Mouse (Mus musculus): ENCODE data around the gene Chek1. TPM values are rescaled to one million over a fixed set of nuclear protein-coding genes. Genes with fewer than 3 reads are reported as not detected.

Chek1 gene
- polyA plus RNA-seq (2014; fragmentation: Nextera tagmentation; extraction: Ambion mirVana), result 40.4 and 46.2 TPM in 2 replicates

DNA sequence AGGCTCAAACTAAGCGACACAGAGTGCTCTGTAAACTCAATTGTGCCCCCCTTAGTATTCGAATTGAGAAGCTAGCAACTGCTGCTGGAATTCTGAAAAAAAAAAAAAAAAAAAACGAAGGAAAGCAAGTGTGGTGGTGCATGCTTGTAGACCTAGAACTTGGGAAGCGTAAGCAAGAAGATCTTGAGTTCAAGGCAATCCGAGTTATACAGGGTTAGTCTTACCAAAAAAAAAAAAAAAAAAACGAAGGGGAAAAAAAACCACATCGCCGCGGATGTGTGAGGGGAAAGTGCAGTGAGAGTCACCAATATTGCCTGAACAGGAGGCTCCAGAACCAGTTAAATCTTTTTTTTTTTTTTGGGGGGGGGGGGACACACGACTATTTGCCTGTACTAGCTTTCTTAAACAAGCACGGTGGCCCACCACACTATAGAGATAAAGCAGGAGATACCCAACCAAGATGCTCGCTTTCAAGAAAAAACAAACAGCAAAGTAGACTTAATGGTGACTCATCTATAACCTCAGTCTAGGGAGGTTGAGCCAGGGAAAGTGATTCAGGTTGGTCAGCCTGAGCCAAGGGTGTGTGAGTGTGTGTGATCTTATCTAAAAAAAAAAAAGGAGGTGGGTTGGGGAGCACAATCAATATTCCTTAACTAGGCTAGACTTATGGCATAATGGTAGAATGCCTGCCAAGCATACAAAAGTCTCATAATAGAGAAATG, at the start of gene Chek1:
Gene Chek1 (minus strand): TSS at position 32 of the 722 bp plus-strand sequence.
- H3K4me3 ChIP-seq (ENCODE audit: low read depth, low read length), result peak within 1 kb of the TSS; percentile 41
- 11% methylated on average over 12 of the region's 12 CpGs for WGBS
- peak within 1 kb of the TSS; percentile 50 for H3K9ac ChIP-seq (ENCODE audit: low read depth, low read length)
- no peak for DNase-seq (ENCODE audit: low spot score)
- no peaks in the 10 kb centered on the region for H3K27me3 ChIP-seq (ENCODE audit: control insufficient read depth, insufficient read depth, low read length)
- peak within 1 kb of the TSS; percentile 72 for H3K4me2 ChIP-seq (replicated peaks; ENCODE audit: low read depth, low read length)
- peak within 1 kb of the TSS; percentile 65 for H3K27ac ChIP-seq (ENCODE audit: low read depth, low read length)
- ATAC-seq (ENCODE audit: low FRiP score), result 0 out of 2 replicates have a peak, but pooled peaks have one; percentile 0
- 0 out of 2 replicates have a peak, but pooled peaks cover 2% of the 10 kb centered on the region for H3K4me1 ChIP-seq (replicated peaks; ENCODE audit: control insufficient read depth, insufficient read depth, low read length)
- no peaks in the 10 kb centered on the region for H3K9me3 ChIP-seq (ENCODE audit: control insufficient read depth, low read length)
- no peaks in the 10 kb centered on the region for H3K36me3 ChIP-seq (ENCODE audit: control insufficient read depth, insufficient read depth, low read length)

DNA sequence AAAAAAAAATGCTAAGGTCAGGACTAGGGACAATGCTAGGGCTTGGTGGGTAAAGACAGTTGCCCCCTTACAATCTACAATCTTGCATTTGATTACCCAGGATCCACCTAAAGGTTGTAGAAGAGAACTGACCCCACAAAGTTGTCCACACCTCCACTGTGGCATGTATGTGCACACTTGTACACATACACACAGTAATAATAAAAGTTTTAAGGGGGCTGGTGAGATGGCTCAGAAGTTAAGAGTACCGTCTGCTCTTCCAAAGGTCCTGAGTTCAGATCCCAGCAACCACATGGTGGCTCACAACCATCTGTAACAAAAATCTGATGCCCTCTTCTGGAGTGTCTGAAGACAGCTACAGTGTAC, 42.2 kb upstream of the Chek1 start:
- no peak for DNase-seq (ENCODE audit: low spot score)
- WGBS, result 89% methylated on average over 1 of the region's 1 CpGs
- no peak overlapping the region for H3K4me3 ChIP-seq (ENCODE audit: low read depth, low read length)
- no peaks in the 10 kb centered on the region for H3K27me3 ChIP-seq (ENCODE audit: control insufficient read depth, insufficient read depth, low read length)
- H3K4me1 ChIP-seq (replicated peaks; ENCODE audit: control insufficient read depth, insufficient read depth, low read length), result no peaks in the 10 kb centered on the region; the same call in 1 of the 2 replicates
- no peak for ATAC-seq (ENCODE audit: low FRiP score)
- H3K27ac ChIP-seq (ENCODE audit: low read depth, low read length), result no peak overlapping the region
- H3K9ac ChIP-seq (ENCODE audit: low read depth, low read length), result no peak overlapping the region
- no peak overlapping the region for H3K4me2 ChIP-seq (replicated peaks; ENCODE audit: low read depth, low read length)
- no peaks in the 10 kb centered on the region for H3K36me3 ChIP-seq (ENCODE audit: control insufficient read depth, insufficient read depth, low read length)
- no peaks in the 10 kb centered on the region for H3K9me3 ChIP-seq (ENCODE audit: control insufficient read depth, low read length)

GRCm38 (mm10) chr9:36768156-36769047, 41.5 kb upstream of the Chek1 start:
- peak overlapping the region; percentile 97 for H3K4me3 ChIP-seq (ENCODE audit: low read depth, low read length)
- ATAC-seq (ENCODE audit: low FRiP score) (peak; percentile 20), DNase-seq (ENCODE audit: low spot score) (no peak)
- H3K9ac ChIP-seq (ENCODE audit: low read depth, low read length), result peak overlapping the region; percentile 75
- no peak overlapping the region; the same call in 1 of the 2 replicates for H3K27ac ChIP-seq (ENCODE audit: low read depth, low read length)
- no peaks in the 10 kb centered on the region for H3K36me3 ChIP-seq (ENCODE audit: control insufficient read depth, insufficient read depth, low read length)
- 14% methylated on average over 25 of the region's 25 CpGs for WGBS
- H3K27me3 ChIP-seq (ENCODE audit: control insufficient read depth, insufficient read depth, low read length), result no peaks in the 10 kb centered on the region
- H3K4me1 ChIP-seq (replicated peaks; ENCODE audit: control insufficient read depth, insufficient read depth, low read length), result no peaks in the 10 kb centered on the region; the same call in 1 of the 2 replicates
- peak overlapping the region; percentile 72 for H3K4me2 ChIP-seq (replicated peaks; ENCODE audit: low read depth, low read length)
- H3K9me3 ChIP-seq (ENCODE audit: control insufficient read depth, low read length), result no peaks in the 10 kb centered on the region

GRCm38 (mm10) chr9:36767203-36768143, 40.6 kb upstream of the Chek1 start, which contains the start of gene Stt3a:
Gene Stt3a (minus strand): TSS chr9:36767679.
- H3K4me1 ChIP-seq (replicated peaks; ENCODE audit: control insufficient read depth, insufficient read depth, low read length), result no peaks in the 10 kb centered on the region; the same call in 1 of the 2 replicates
- H3K36me3 ChIP-seq (ENCODE audit: control insufficient read depth, insufficient read depth, low read length), result no peaks in the 10 kb centered on the region
- H3K9ac ChIP-seq (ENCODE audit: low read depth, low read length), result peak within 1 kb of the TSS; percentile 91
- peak within 1 kb of the TSS; percentile 97 for H3K4me3 ChIP-seq (ENCODE audit: low read depth, low read length)
- ATAC-seq (ENCODE audit: low FRiP score) (peak; percentile 100), DNase-seq (ENCODE audit: low spot score) (peak; percentile 98)
- peak within 1 kb of the TSS; percentile 30; the same call in 1 of the 2 replicates for H3K27ac ChIP-seq (ENCODE audit: low read depth, low read length)
- H3K27me3 ChIP-seq (ENCODE audit: control insufficient read depth, insufficient read depth, low read length), result no peaks in the 10 kb centered on the region
- no peaks in the 10 kb centered on the region for H3K9me3 ChIP-seq (ENCODE audit: control insufficient read depth, low read length)
- peak within 1 kb of the TSS; percentile 77 for H3K4me2 ChIP-seq (replicated peaks; ENCODE audit: low read depth, low read length)
- under 1% methylated on average over 60 of the region's 60 CpGs for WGBS

GRCm38 (mm10) chr9:36764378-36764777, 37.5 kb upstream of the Chek1 start:
- Histone ChIP-seq H3K36me3 (ENCODE audit: control insufficient read depth, insufficient read depth, low read length) (no peaks in the 10 kb centered on the region), H3K4me2 (replicated peaks; ENCODE audit: low read depth, low read length) (no peak overlapping the region), H3K4me3 (ENCODE audit: low read depth, low read length) (no peak overlapping the region), H3K27ac (ENCODE audit: low read depth, low read length) (no peak overlapping the region), H3K27me3 (ENCODE audit: control insufficient read depth, insufficient read depth, low read length) (no peaks in the 10 kb centered on the region), H3K9ac (ENCODE audit: low read depth, low read length) (no peak overlapping the region), H3K4me1 (replicated peaks; ENCODE audit: control insufficient read depth, insufficient read depth, low read length) (no peaks in the 10 kb centered on the region; the same call in 1 of the 2 replicates), H3K9me3 (ENCODE audit: control insufficient read depth, low read length) (no peaks in the 10 kb centered on the region)
- 94% methylated on average over 1 of the region's 1 CpGs for WGBS
- DNase-seq (ENCODE audit: low spot score) (no peak), ATAC-seq (ENCODE audit: low FRiP score) (no peak)

DNA sequence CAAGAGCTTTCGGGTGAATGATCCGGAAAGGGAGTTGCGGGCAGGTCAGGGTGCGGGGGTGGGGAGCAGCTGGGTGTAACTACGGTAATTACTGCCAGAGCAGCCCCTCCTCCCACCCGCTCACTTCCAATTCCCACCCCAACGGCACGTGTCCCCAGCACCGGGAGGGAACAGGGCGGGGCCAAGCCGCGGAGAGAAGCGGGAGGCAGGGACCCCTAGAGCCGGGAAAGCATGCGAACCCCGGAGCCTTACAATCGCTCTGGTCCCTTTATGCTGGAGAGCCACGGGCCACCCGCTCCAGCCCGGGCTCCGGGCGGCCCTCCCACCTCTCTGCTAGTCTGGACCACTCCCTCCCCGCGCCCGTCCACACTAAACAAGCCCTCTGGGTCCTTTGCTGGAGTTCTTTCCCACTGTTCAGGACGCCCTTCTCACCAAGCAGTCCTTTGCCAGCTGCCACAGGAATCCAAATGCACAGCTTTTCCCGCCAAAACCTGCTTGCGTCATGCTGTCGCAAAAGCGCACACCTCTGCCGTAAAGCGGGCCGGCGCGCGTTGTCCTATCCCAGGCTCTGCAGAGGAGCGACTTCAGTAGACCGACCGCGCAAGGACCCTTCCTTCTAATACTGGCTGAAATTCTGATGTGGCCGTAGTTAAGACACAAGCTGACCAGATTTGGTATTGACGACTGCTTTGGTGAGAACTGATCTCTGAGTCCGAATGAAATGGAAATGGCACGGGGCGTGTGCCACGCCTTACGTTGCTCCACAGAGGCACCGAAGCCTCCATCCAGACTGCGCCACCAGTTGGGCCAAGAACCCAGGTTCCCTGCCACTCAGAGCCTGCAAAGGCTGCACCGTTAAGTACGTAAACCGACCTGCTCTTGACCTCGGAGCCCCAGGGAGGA, 483 bp downstream of the Chek1 start:
- Histone ChIP-seq H3K27ac (ENCODE audit: low read depth, low read length) (peak overlapping the region; percentile 65), H3K4me3 (ENCODE audit: low read depth, low read length) (peak overlapping the region; percentile 41), H3K9me3 (ENCODE audit: control insufficient read depth, low read length) (no peaks in the 10 kb centered on the region), H3K27me3 (ENCODE audit: control insufficient read depth, insufficient read depth, low read length) (no peaks in the 10 kb centered on the region), H3K36me3 (ENCODE audit: control insufficient read depth, insufficient read depth, low read length) (no peaks in the 10 kb centered on the region), H3K4me1 (replicated peaks; ENCODE audit: control insufficient read depth, insufficient read depth, low read length) (0 out of 2 replicates have a peak, but pooled peaks cover 2% of the 10 kb centered on the region), H3K9ac (ENCODE audit: low read depth, low read length) (peak overlapping the region; percentile 50), H3K4me2 (replicated peaks; ENCODE audit: low read depth, low read length) (peak overlapping the region; percentile 72)
- DNase-seq (ENCODE audit: low spot score) (peak; percentile 95), ATAC-seq (ENCODE audit: low FRiP score) (peak; percentile 95)
- under 1% methylated on average over 53 of the region's 53 CpGs for WGBS

DNA sequence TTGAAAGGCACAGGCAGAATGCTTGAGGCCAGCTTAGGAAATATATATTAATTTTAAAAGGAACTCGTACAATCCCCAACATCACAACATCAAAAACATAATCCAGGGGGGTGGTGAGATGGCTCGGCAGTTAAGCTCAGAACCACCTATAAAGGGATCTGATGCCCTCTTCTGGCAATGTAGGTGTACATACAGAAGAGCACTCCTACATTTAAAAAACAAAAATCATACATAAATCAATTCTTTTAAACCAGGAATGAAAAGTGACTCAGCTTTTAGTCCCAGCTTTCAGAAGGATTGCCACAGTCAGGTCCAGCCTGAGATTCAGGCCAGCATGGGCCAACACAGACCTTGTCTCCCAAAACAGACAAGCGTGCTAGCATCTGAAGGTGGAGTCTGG, 10.2 kb downstream of the Chek1 start:
- DNase-seq (ENCODE audit: low spot score), result no peak
- WGBS, result 82% methylated on average over 3 of the region's 3 CpGs
- Histone ChIP-seq H3K4me1 (replicated peaks; ENCODE audit: control insufficient read depth, insufficient read depth, low read length) (no peaks in the 10 kb centered on the region), H3K4me3 (ENCODE audit: low read depth, low read length) (no peak overlapping the region), H3K36me3 (ENCODE audit: control insufficient read depth, insufficient read depth, low read length) (no peaks in the 10 kb centered on the region), H3K27me3 (ENCODE audit: control insufficient read depth, insufficient read depth, low read length) (no peaks in the 10 kb centered on the region), H3K9ac (ENCODE audit: low read depth, low read length) (no peak overlapping the region), H3K27ac (ENCODE audit: low read depth, low read length) (no peak overlapping the region), H3K9me3 (ENCODE audit: control insufficient read depth, low read length) (no peaks in the 10 kb centered on the region), H3K4me2 (replicated peaks; ENCODE audit: low read depth, low read length) (no peak overlapping the region)
- ATAC-seq (ENCODE audit: low FRiP score), result no peak

Data from hindbrain, embryonic 11.5 days (tissue).